Mouse (Mus musculus) layer of hippocampus, postnatal 36 days (tissue): ENCODE measurements around the gene Ncoa5. TPM values are rescaled to one million over a fixed set of nuclear protein-coding genes. Genes with fewer than 3 reads are reported as not detected.

ENCODE experiments used
- DNase-seq, 2 experiments: peaks; one replicate each; pipeline ENCODE4 v3.0.0; 2022
- total RNA-seq, 2 experiments: library from RNA; stranded (reverse); gene quantifications; 2 replicates each; pipeline ENCODE4 v1.2.3; 2021

The Ncoa5 gene
- total RNA-seq, 2 experiments from 2014 or later, result 56.8 to 66.3 TPM

GRCm38 (mm10) chr2:164956195-164956594, 78.5 kb downstream of the Ncoa5 start:
- no peak for DNase-seq

GRCm38 (mm10) chr2:164955725-164956124, 78.9 kb downstream of the Ncoa5 start:
- no peak for DNase-seq

GRCm38 (mm10) chr2:164953224-164953623, 81.4 kb downstream of the Ncoa5 start:
- peak; percentile 73 to 84 for DNase-seq

- DNase-seq, result no peak
Measured at GRCm38 (mm10) chr2:164952448-164952847, 82.2 kb downstream of the Ncoa5 start.

GRCm38 (mm10) chr2:164951745-164952144, 82.9 kb downstream of the Ncoa5 start:
- no peak for DNase-seq

GRCm38 (mm10) chr2:164950501-164950900, 84.2 kb downstream of the Ncoa5 start:
- DNase-seq, result no peak

Other genes with a start within 250 kb of the Ncoa5 start
- gene Snx21, start 249.0 kb downstream of the Ncoa5 start, total RNA-seq, result 10 to 100 TPM; 36.7 to 44.0 TPM
- gene Acot8, start 230.0 kb downstream of the Ncoa5 start, total RNA-seq, result 10 to 100 TPM; 27.8 to 28.2 TPM
- 1 to 10 TPM; 8.2 to 8.6 TPM for gene Zswim3, start 229.8 kb downstream of the Ncoa5 start, total RNA-seq
- gene Zswim1, start 212.2 kb downstream of the Ncoa5 start, total RNA-seq, result 10 to 100 TPM; 21.6 to 23.0 TPM
- gene Spata25, start 206.3 kb downstream of the Ncoa5 start, total RNA-seq, result not detected
- gene Ctsa, start 202.0 kb downstream of the Ncoa5 start, total RNA-seq, result 10 to 100 TPM; 92.9 to 93.4 TPM
- gene Neurl2, start 201.4 kb downstream of the Ncoa5 start, total RNA-seq, result 1 to 10 TPM; 1.8 to 2.7 TPM
- 10 to 100 TPM; 66.9 to 70.7 TPM for gene Pltp, start 177.2 kb downstream of the Ncoa5 start, total RNA-seq
- gene Pcif1, start 155.6 kb downstream of the Ncoa5 start, total RNA-seq, result 10 to 100 TPM; 41.2 to 44.1 TPM
- 10 to 100 TPM; 23.8 to 29.7 TPM for gene Zfp335, start 123.1 kb downstream of the Ncoa5 start, total RNA-seq
- gene Mmp9, start 94.1 kb downstream of the Ncoa5 start, total RNA-seq, result 1 to 10 TPM; 2.0 to 2.9 TPM
- gene Slc12a5, start 74.1 kb downstream of the Ncoa5 start, total RNA-seq, result 100 to 1,000 TPM; 398 to 404 TPM
- gene Cd40, start 20.8 kb upstream of the Ncoa5 start, total RNA-seq, result 1 to 10 TPM in 1 of 2 experiments, under 1 TPM in 1; 0.77 to 1.3 TPM
- gene 1700025C18Rik, start 55.9 kb upstream of the Ncoa5 start, total RNA-seq, result not detected
- gene Cdh22, start 200.0 kb upstream of the Ncoa5 start, total RNA-seq, result 10 to 100 TPM; 12.9 to 13.1 TPM